Mouse (Mus musculus): ENCODE results near the gene Usp29.
"Not testable (repeated sequence)": the region's sequence is repeated elsewhere in the genome, so short reads cannot be mapped to it uniquely, and the experiment has no call there.

GRCm38 (mm10) chr7:6897021-6897420, 166.6 kb downstream of the Usp29 start:
- TF ChIP-seq POLR2A (IDR thresholded peaks at IDR 0.05; ENCODE audit: borderline replicate concordance, control insufficient read depth, low read depth, low read length); CTCF (IDR thresholded peaks at IDR 0.05; ENCODE audit: control insufficient read depth, insufficient read depth, low read length): not testable (repeated sequence)

Data from bone marrow, adult 2 months (tissue).